Mouse (Mus musculus) right cerebral cortex, postnatal 14 days (tissue): ENCODE measurements around the gene Cnksr3.

Source experiments
- DNase-seq: peaks from one replicate; pipeline ENCODE4 v3.0.0; 2022

Gene Cnksr3

GRCm38 (mm10) chr10:7070924-7071323, 141.1 kb downstream of the Cnksr3 start:
- DNase-seq = no peak

DNA sequence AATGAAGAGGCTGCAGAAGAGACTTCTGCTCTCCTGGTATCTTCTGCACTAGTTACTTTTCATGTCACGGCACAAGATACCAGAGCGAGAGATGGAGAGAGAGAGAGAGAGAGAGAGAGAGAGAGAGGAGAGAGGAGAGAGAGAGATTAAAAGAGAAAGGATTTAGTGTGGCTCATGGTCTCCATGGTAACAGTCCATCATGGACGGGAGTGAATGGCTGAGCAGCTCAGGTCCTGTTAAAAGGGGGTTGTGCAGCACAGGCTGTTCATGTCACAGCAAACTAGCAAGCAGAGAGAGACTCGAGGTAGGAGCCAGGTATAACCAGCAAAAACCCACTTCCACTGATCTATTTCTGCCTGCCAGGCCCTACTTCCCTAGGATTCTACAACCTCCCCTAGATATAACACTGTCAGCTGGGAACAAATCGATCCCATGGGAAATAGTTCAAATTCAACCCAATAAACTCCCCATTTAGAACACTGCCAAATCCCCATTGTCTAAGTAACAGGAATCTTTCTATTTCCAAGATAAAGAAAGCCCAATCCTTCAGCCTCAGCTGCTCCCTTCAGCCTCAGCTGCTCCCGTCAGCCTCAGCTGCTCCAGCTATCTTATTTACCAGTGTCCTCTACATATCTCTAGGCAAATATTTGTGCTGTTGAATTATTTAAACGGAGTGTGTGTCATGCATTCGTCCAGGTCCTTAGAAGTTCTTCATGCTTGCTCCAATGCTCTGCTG, 141.8 kb downstream of the Cnksr3 start:
- no peak for DNase-seq

GRCm38 (mm10) chr10:7069090-7069489, 142.9 kb downstream of the Cnksr3 start:
- no peak for DNase-seq
